In genomic region chr11:96982859-96983258, GRCm38 (mm10) we compare ENCODE assay signal across 7 mouse cellular contexts. TPM values are rescaled to one million over a fixed set of nuclear protein-coding genes. Genes with fewer than 3 reads are reported as not detected.
DNase-seq lines count a peak whose midpoint lies in the region; ATAC-seq and TF ChIP-seq lines count a peak whose summit lies in the region.

Gene Sp2 (minus strand): TSS chr11:96982959.

- DNase-seq in lung, embryonic 14.5 days: no peak
- no peak for DNase-seq in lung, postnatal 36 days
- DNase-seq in brain, embryonic 14.5 days (ENCODE audit: low read depth): no peak
- DNase-seq in gonadal fat pad, adult 2 months (ENCODE audit: low read depth): no peak
- DNase-seq in urinary bladder, postnatal 4 days (ENCODE audit: low spot score in 2 of 2): no peak
- no peak for DNase-seq in frontal cortex, postnatal 10 days (ENCODE audit: low spot score in 2 of 2)

- no peak within 1 kb of the TSS; the same call in 1 of the 2 replicates for H3K4me2 ChIP-seq in lung, embryonic 14.5 days
- no peak within 1 kb of the TSS for H3K4me2 ChIP-seq in liver, embryonic 12.5 days

- 69% methylated on average over 7 of the region's 7 CpGs for WGBS in lung, embryonic 14.5 days
- 68% methylated on average over 7 of the region's 7 CpGs for WGBS in liver, embryonic 12.5 days (ENCODE audit: insufficient replicate concordance)

- H3K4me1 ChIP-seq in lung, embryonic 14.5 days (ENCODE audit: insufficient read depth): peaks cover 5% of the 10 kb centered on the region; the same call in 1 of the 2 replicates
- peaks cover 40% of the 10 kb centered on the region for H3K4me1 ChIP-seq in liver, embryonic 12.5 days

- no peak within 1 kb of the TSS for H3K4me3 ChIP-seq in lung, embryonic 14.5 days (ENCODE audit: low read depth, low read length)
- H3K4me3 ChIP-seq in liver, embryonic 12.5 days: no peak within 1 kb of the TSS

- no peaks in the 10 kb centered on the region for H3K27me3 ChIP-seq in lung, embryonic 14.5 days (ENCODE audit: insufficient read depth, low read length)
- H3K27me3 ChIP-seq in liver, embryonic 12.5 days (replicated peaks): peaks cover 53% of the 10 kb centered on the region

- no peaks in the 10 kb centered on the region for H3K36me3 ChIP-seq in lung, embryonic 14.5 days (ENCODE audit: insufficient read depth)
- no peaks in the 10 kb centered on the region for H3K36me3 ChIP-seq in liver, embryonic 12.5 days

- no peaks in the 10 kb centered on the region for H3K9me3 ChIP-seq in lung, embryonic 14.5 days (ENCODE audit: low read depth, low read length)
- H3K9me3 ChIP-seq in liver, embryonic 12.5 days (replicated peaks): no peaks in the 10 kb centered on the region

- H3K27ac ChIP-seq in lung, embryonic 14.5 days (ENCODE audit: low read depth): no peak within 1 kb of the TSS
- H3K27ac ChIP-seq in liver, embryonic 12.5 days: no peak within 1 kb of the TSS

- no peak within 1 kb of the TSS for H3K9ac ChIP-seq in lung, embryonic 14.5 days
- no peak within 1 kb of the TSS for H3K9ac ChIP-seq in liver, embryonic 12.5 days

- no peak for ATAC-seq in lung, embryonic 14.5 days (ENCODE audit: insufficient read depth)
- no peak for ATAC-seq in liver, embryonic 12.5 days

- TF ChIP-seq CTCF in lung, embryonic 14.5 days (IDR thresholded peaks at IDR 0.05; ENCODE audit: low read depth): no peak
- TF ChIP-seq CTCF in brain, embryonic 14.5 days (IDR thresholded peaks at IDR 0.05; ENCODE audit: borderline replicate concordance, extremely low read depth, insufficient read depth, insufficient read length): no peak

- TF ChIP-seq POLR2A in brain, embryonic 14.5 days (IDR thresholded peaks at IDR 0.05; ENCODE audit: borderline replicate concordance, extremely low read depth, insufficient read depth, insufficient read length, poor library complexity, severe bottlenecking): no peak

RNA-seq across cellular contexts. Expression of gene Sp2, which starts in this region (rescaled TPM):
- polyA plus RNA-seq in lung, embryonic 14.5 days (2014; fragmentation: Nextera tagmentation; extraction: Ambion mirVana): 22.3 and 23.7 TPM in 2 replicates
- polyA plus RNA-seq in brain, embryonic 14.5 days (2012; rRNA removed): 12.3 and 17.8 TPM in 2 replicates
- polyA plus RNA-seq in gonadal fat pad, adult 2 months (2012; rRNA removed): 11.6 and 19.8 TPM in 2 replicates
- polyA plus RNA-seq in liver, embryonic 12.5 days (2016; fragmentation: Nextera tagmentation; extraction: Ambion mirVana): 15.5 and 18.5 TPM in 2 replicates
